Mouse (Mus musculus) embryonic facial prominence, embryonic 10.5 days (tissue): ENCODE data around the gene Tmppe. TPM values are rescaled to one million over a fixed set of nuclear protein-coding genes. Genes with fewer than 3 reads are reported as not detected.

Experiments used
- DNase-seq: peaks from one replicate; pipeline ENCODE4 v3.0.0-alpha.2; 2017; ENCODE audit warnings: low spot score
- H3K27ac ChIP-seq: fragments of 300-500 bp; sonication (generic); replicated peaks from 2 replicates; pipeline ENCODE4 v1.5.1; 2016; ENCODE audit warnings: mild to moderate bottlenecking
- H3K27me3 ChIP-seq: fragments of 300-500 bp; sonication (generic); replicated peaks from 2 replicates; pipeline ENCODE4 v1.6.1; 2016; ENCODE audit warnings: low read depth, mild to moderate bottlenecking; ENCODE audit not compliant: poor library complexity, severe bottlenecking
- H3K36me3 ChIP-seq: fragments of 300-500 bp; sonication (generic); replicated peaks from 2 replicates; pipeline ENCODE4 v1.6.1; 2016; ENCODE audit warnings: mild to moderate bottlenecking, moderate library complexity
- H3K4me1 ChIP-seq: fragments of 300-500 bp; sonication (generic); 2 replicates; pipeline ENCODE4 v1.6.1; 2016
- H3K4me3 ChIP-seq: fragments of 300-500 bp; sonication (generic); 2 replicates; pipeline ENCODE4 v1.5.1; 2016; ENCODE audit warnings: mild to moderate bottlenecking, moderate library complexity
- H3K9me3 ChIP-seq: fragments of 300-500 bp; sonication (generic); 2 replicates; pipeline ENCODE4 v1.6.1; 2016; ENCODE audit warnings: mild to moderate bottlenecking
- WGBS: fragments of 180-500 bp; shearing (Covaris S2); methylation state at CpG from one replicate; pipeline ENCODE4 v1.1.7; 2016; 5-methylcytosine and 5-hydroxymethylcytosine counted together
- polyA plus RNA-seq: library from polyadenylated mRNA; unstranded; fragments of >200 nt; fragmentation: Nextera tagmentation; extraction: Ambion mirVana; gene quantifications from 2 replicates; pipeline ENCODE4 v1.2.1, GENCODE M21; 2016

The Tmppe gene
- polyA plus RNA-seq, 1 experiment from 2014 or later = 11.8 TPM

- Histone ChIP-seq H3K4me1 (peaks cover 13% of the 10 kb centered on the region), H3K9me3 (no peaks in the 10 kb centered on the region), H3K4me3 (no peak overlapping the region), H3K27ac (no peak overlapping the region), H3K36me3 (peaks cover 26% of the 10 kb centered on the region), H3K27me3 (no peaks in the 10 kb centered on the region)
- 85% methylated on average over 2 of the region's 2 CpGs for WGBS
- no peak for DNase-seq
Observed at GRCm38 (mm10) chr9:114455420-114455819, 54.5 kb downstream of the Tmppe start.

Other genes with a start within 250 kb of the Tmppe start
- gene Bcl2a1c, start 71.0 kb upstream of the Tmppe start, polyA plus RNA-seq = not detected in 2 replicates
- 44.4 and 52.2 TPM in 2 replicates for gene Crtap, start 10.4 kb upstream of the Tmppe start, polyA plus RNA-seq
- gene Glb1, start within 50 bp of the Tmppe start, polyA plus RNA-seq = 22.0 and 22.8 TPM in 2 replicates
- 0.10 TPM in 1 of 2 replicates, not detected in the other for gene Ccr4, start 103.8 kb downstream of the Tmppe start, polyA plus RNA-seq
- 1.0 and 1.2 TPM in 2 replicates for gene C130032M10Rik, start 114.6 kb downstream of the Tmppe start, polyA plus RNA-seq
- gene Trim71, start 163.3 kb downstream of the Tmppe start, polyA plus RNA-seq = 7.8 and 9.4 TPM in 2 replicates
- gene Cnot10, start 239.1 kb downstream of the Tmppe start, polyA plus RNA-seq = 73.2 and 74.3 TPM in 2 replicates